Mouse (Mus musculus): ENCODE results near the gene Zfp105. TPM values are rescaled to one million over a fixed set of nuclear protein-coding genes. Genes with fewer than 3 reads are reported as not detected.

Zfp105 gene
- 3.1 TPM for polyA plus RNA-seq (2015; fragmentation: Illumina TruSeq; extraction: RNeasy Lipid Tissue Mini Kit (QIAGEN cat#74804); ENCODE audit: insufficient read depth, low replicate concordance)

GRCm38 (mm10) chr9:122922936-122923381, at the start of gene Zfp105:
TSS of gene Zfp105 (plus strand) at chr9:122923072.

GRCm38 (mm10) chr9:122885385-122885784, 37.5 kb upstream of the Zfp105 start, which contains the start of gene Zkscan7:
TSS of gene Zkscan7 (plus strand) at chr9:122885685.

GRCm38 (mm10) chr9:122950643-122951475, 28.0 kb downstream of the Zfp105 start, which contains the start of the genes 1110059G10Rik and Kif15:
TSS of gene 1110059G10Rik (minus strand) at chr9:122951000.
TSS of gene Kif15 (plus strand) at chr9:122951046.

Other genes starting within 250 kb of the Zfp105 start
- gene Topaz1, start 175.7 kb upstream of the Zfp105 start, polyA plus RNA-seq (2015; fragmentation: Illumina TruSeq; extraction: RNeasy Lipid Tissue Mini Kit (QIAGEN cat#74804); ENCODE audit: insufficient read depth, low replicate concordance), result not detected
- 13.0 TPM for gene Tcaim, start 117.5 kb upstream of the Zfp105 start, polyA plus RNA-seq (2015; fragmentation: Illumina TruSeq; extraction: RNeasy Lipid Tissue Mini Kit (QIAGEN cat#74804); ENCODE audit: insufficient read depth, low replicate concordance)
- gene Gm35549, start 79.0 kb upstream of the Zfp105 start, polyA plus RNA-seq (2015; fragmentation: Illumina TruSeq; extraction: RNeasy Lipid Tissue Mini Kit (QIAGEN cat#74804); ENCODE audit: insufficient read depth, low replicate concordance), result not detected
- gene Zfp445, start 57.1 kb upstream of the Zfp105 start, polyA plus RNA-seq (2015; fragmentation: Illumina TruSeq; extraction: RNeasy Lipid Tissue Mini Kit (QIAGEN cat#74804); ENCODE audit: insufficient read depth, low replicate concordance), result 188 TPM
- 13.0 TPM for gene Zkscan7, start 37.4 kb upstream of the Zfp105 start, polyA plus RNA-seq (2015; fragmentation: Illumina TruSeq; extraction: RNeasy Lipid Tissue Mini Kit (QIAGEN cat#74804); ENCODE audit: insufficient read depth, low replicate concordance)
- gene 1110059G10Rik, start 27.9 kb downstream of the Zfp105 start, polyA plus RNA-seq (2015; fragmentation: Illumina TruSeq; extraction: RNeasy Lipid Tissue Mini Kit (QIAGEN cat#74804); ENCODE audit: insufficient read depth, low replicate concordance), result 38.7 TPM
- 16.4 TPM for gene Kif15, start 28.0 kb downstream of the Zfp105 start, polyA plus RNA-seq (2015; fragmentation: Illumina TruSeq; extraction: RNeasy Lipid Tissue Mini Kit (QIAGEN cat#74804); ENCODE audit: insufficient read depth, low replicate concordance)
- 14.8 TPM for gene Tmem42, start 98.3 kb downstream of the Zfp105 start, polyA plus RNA-seq (2015; fragmentation: Illumina TruSeq; extraction: RNeasy Lipid Tissue Mini Kit (QIAGEN cat#74804); ENCODE audit: insufficient read depth, low replicate concordance)
- 0.76 TPM for gene Tgm4, start 111.7 kb downstream of the Zfp105 start, polyA plus RNA-seq (2015; fragmentation: Illumina TruSeq; extraction: RNeasy Lipid Tissue Mini Kit (QIAGEN cat#74804); ENCODE audit: insufficient read depth, low replicate concordance)
- gene Zdhhc3, start 190.1 kb downstream of the Zfp105 start, polyA plus RNA-seq (2015; fragmentation: Illumina TruSeq; extraction: RNeasy Lipid Tissue Mini Kit (QIAGEN cat#74804); ENCODE audit: insufficient read depth, low replicate concordance), result 42.2 TPM
- gene Exosc7, start 190.1 kb downstream of the Zfp105 start, polyA plus RNA-seq (2015; fragmentation: Illumina TruSeq; extraction: RNeasy Lipid Tissue Mini Kit (QIAGEN cat#74804); ENCODE audit: insufficient read depth, low replicate concordance), result 59.8 TPM
- 1.1 TPM for gene Clec3b, start 227.9 kb downstream of the Zfp105 start, polyA plus RNA-seq (2015; fragmentation: Illumina TruSeq; extraction: RNeasy Lipid Tissue Mini Kit (QIAGEN cat#74804); ENCODE audit: insufficient read depth, low replicate concordance)

Data from spleen, adult 10 weeks (tissue).